Mouse (Mus musculus) neural tube, embryonic 13.5 days (tissue): ENCODE measurements at regions not wholly inside any gene's neighbourhood (a gene's known extent, or its start where the extent isn't known, plus 50 kb on each side); places are given as distances from the start of the nearest gene placed in this dataset.

Source experiments
- ATAC-seq: fragments of 200-750 bp; cut with Nextera tagmentation; 2 replicates; pipeline ENCODE4 v1.8.0; 2017; ENCODE audit warnings: low read depth, mild to moderate bottlenecking, moderate TSS enrichment, moderate library complexity
- H3K27ac ChIP-seq: fragments of 300-500 bp; sonication (generic); replicated peaks from 2 replicates; pipeline ENCODE4 v1.5.1; 2015; ENCODE audit warnings: moderate library complexity, mild to moderate bottlenecking, inconsistent platforms
- H3K27me3 ChIP-seq: fragments of 300-500 bp; sonication (generic); 2 replicates; pipeline ENCODE4 v1.6.1; 2015; ENCODE audit warnings: mild to moderate bottlenecking, inconsistent platforms
- H3K36me3 ChIP-seq: fragments of 300-500 bp; sonication (generic); 2 replicates; pipeline ENCODE4 v1.6.1; 2015; ENCODE audit warnings: mild to moderate bottlenecking, inconsistent platforms
- H3K4me1 ChIP-seq: fragments of 300-500 bp; sonication (generic); replicated peaks from 2 replicates; pipeline ENCODE4 v1.6.1; 2015; ENCODE audit warnings: inconsistent platforms
- H3K4me2 ChIP-seq: fragments of 300-500 bp; sonication (generic); 2 replicates; pipeline ENCODE4 v1.6.1; 2015; ENCODE audit warnings: inconsistent platforms, mild to moderate bottlenecking, moderate library complexity
- H3K4me3 ChIP-seq: fragments of 300-500 bp; sonication (generic); 2 replicates; pipeline ENCODE4 v1.5.1; 2015; ENCODE audit warnings: mild to moderate bottlenecking, inconsistent platforms
- H3K9ac ChIP-seq: fragments of 300-500 bp; sonication (generic); 2 replicates; pipeline ENCODE4 v1.6.1; 2015; ENCODE audit warnings: moderate library complexity, mild to moderate bottlenecking, inconsistent platforms
- H3K9me3 ChIP-seq: fragments of 300-500 bp; sonication (generic); 2 replicates; pipeline ENCODE4 v1.6.1; 2016; ENCODE audit warnings: inconsistent platforms
- WGBS: fragments of 180-500 bp; shearing (Covaris S2); methylation state at CpG from one replicate; pipeline ENCODE4 v1.1.7; 2015; 5-methylcytosine and 5-hydroxymethylcytosine counted together

DNA sequence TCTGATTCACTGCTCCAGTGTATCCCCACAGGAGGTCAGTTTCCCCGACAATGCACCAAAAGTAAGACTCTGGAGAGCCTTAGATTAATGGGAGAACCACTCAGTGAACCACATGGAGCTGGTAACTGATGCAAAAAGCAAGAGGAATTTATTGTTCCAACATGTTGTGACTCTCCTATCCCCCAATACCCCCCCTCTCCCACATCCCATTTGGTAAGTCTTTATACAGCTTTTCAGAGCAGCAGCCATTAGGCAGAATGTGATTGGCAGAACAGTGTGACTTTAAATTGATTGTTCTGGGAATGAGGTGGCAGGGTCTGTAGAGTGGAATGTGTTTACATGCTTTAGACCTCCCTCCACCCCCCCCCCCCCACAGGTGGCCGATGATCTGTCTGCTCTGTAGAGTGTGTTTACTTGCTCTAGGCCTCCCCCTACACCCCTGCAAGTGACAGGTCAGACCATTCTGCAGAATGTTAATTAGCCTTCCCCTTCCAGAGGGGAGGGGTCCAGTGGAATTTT, 6497.8 kb upstream of the Gm7489 start:
- Histone ChIP-seq H3K4me3 (no peak overlapping the region), H3K9ac (no peak overlapping the region), H3K9me3 (no peaks in the 10 kb centered on the region), H3K27me3 (no peaks in the 10 kb centered on the region), H3K36me3 (no peaks in the 10 kb centered on the region), H3K27ac (no peak overlapping the region), H3K4me1 (no peaks in the 10 kb centered on the region), H3K4me2 (no peak overlapping the region)
- 12% methylated on average over 2 of the region's 2 CpGs for WGBS
- peak; percentile 61 for ATAC-seq
